Mouse (Mus musculus) 416B (cell line): ENCODE results near the gene Cela3b.

Experiments
- DNase-seq: peaks from one replicate; pipeline ENCODE4 v3.0.0; 2011; ENCODE audit warnings: low read depth

Gene Cela3b

GRCm38 (mm10) chr4:137461217-137461616, 30.9 kb upstream of the Cela3b start:
- DNase-seq: no peak

- no peak for DNase-seq
Measured at GRCm38 (mm10) chr4:137460676-137461075, 30.3 kb upstream of the Cela3b start.

- no peak for DNase-seq
Measured at GRCm38 (mm10) chr4:137458861-137459260, 28.5 kb upstream of the Cela3b start.

GRCm38 (mm10) chr4:137458310-137458709, 28.0 kb upstream of the Cela3b start:
- no peak for DNase-seq

- no peak for DNase-seq
Measured at GRCm38 (mm10) chr4:137457292-137457691, 27.0 kb upstream of the Cela3b start.

GRCm38 (mm10) chr4:137456581-137456980, 26.2 kb upstream of the Cela3b start:
- no peak for DNase-seq

- no peak for DNase-seq
Measured at GRCm38 (mm10) chr4:137454582-137454981, 24.2 kb upstream of the Cela3b start.

GRCm38 (mm10) chr4:137453234-137453767, 23.0 kb upstream of the Cela3b start, which contains the start of gene 1700013G24Rik:
1700013G24Rik (plus strand) TSS chr4:137453284.
- no peak for DNase-seq

- DNase-seq: no peak
Measured at GRCm38 (mm10) chr4:137452190-137452589, 21.9 kb upstream of the Cela3b start.

- no peak for DNase-seq
Measured at GRCm38 (mm10) chr4:137449715-137450114, 19.4 kb upstream of the Cela3b start.

- peak; percentile 26 for DNase-seq
Measured at GRCm38 (mm10) chr4:137449132-137449531, 18.8 kb upstream of the Cela3b start.

GRCm38 (mm10) chr4:137448641-137449040, 18.3 kb upstream of the Cela3b start:
- no peak for DNase-seq

GRCm38 (mm10) chr4:137448197-137448596, 17.9 kb upstream of the Cela3b start:
- no peak for DNase-seq

GRCm38 (mm10) chr4:137447363-137448196, 17.2 kb upstream of the Cela3b start:
- DNase-seq: peak; percentile 70

- no peak for DNase-seq
Measured at GRCm38 (mm10) chr4:137445881-137446280, 15.5 kb upstream of the Cela3b start.

- peak; percentile 41 for DNase-seq
Measured at GRCm38 (mm10) chr4:137443625-137444024, 13.3 kb upstream of the Cela3b start.

GRCm38 (mm10) chr4:137441332-137441731, 11.0 kb upstream of the Cela3b start:
- DNase-seq: no peak

GRCm38 (mm10) chr4:137438842-137439241, 8.5 kb upstream of the Cela3b start:
- DNase-seq: peak; percentile 32

GRCm38 (mm10) chr4:137436979-137437669, 6.8 kb upstream of the Cela3b start:
- DNase-seq: no peak

- peak; percentile 92 for DNase-seq
Measured at GRCm38 (mm10) chr4:137432700-137433550, 2.6 kb upstream of the Cela3b start.

- DNase-seq: peak; percentile 66
Measured at GRCm38 (mm10) chr4:137417712-137418564, 12.4 kb downstream of the Cela3b start.
